Mouse (Mus musculus): Measurements from ENCODE around the gene Mocs1.

DNA sequence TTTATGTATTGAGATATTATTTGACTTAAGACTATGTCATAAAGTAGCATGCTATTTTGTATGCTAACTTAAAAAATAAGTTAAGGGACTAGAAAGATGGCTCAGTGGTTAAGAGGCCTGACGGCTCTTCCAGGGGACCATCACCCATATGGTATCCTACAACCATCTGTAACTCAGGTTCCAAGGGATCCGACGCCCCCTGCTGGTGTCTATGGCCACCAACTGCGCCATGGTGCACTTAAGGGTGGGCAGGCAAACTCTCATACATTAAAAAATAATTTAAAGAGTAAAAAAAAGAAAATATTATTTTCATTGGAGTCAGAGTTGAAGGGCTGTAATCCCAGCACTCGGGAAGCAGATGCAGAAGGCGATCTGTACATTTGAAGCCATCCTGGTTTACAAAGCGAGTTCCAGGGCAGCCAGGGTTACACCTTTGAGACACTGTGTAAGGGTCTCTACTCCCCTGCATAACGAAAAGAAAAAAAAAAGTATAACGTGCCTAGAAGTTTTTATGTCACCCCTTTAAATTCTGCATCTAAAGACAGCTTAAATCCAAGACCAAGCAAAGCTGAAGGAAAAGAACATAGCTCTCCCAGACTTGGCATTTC lies 427 bp upstream of the Mocs1 start:
- TF ChIP-seq CTCF (IDR thresholded peaks at IDR 0.05; ENCODE audit: borderline replicate concordance, control insufficient read depth, extremely low read depth, insufficient read depth, low read length, poor library complexity) (no peak), POLR2A (IDR thresholded peaks at IDR 0.05; ENCODE audit: control insufficient read depth, extremely low read depth, insufficient read depth, low read length, poor library complexity) (no peak)
